Mouse (Mus musculus) c-Kit-positive CD71-positive TER-119-negative erythroid progenitor cells, embryonic 14.5 days (primary cell): ENCODE data around the gene Gm28635.

Source experiments
- DNase-seq: peaks from one replicate; pipeline ENCODE4 v3.0.0-alpha.2; 2013; ENCODE audit warnings: low read depth

Gene Gm28635

GRCm38 (mm10) chr2:84637452-84638165 lies 40.2 kb downstream of the Gm28635 start:
- DNase-seq, result no peak

DNA sequence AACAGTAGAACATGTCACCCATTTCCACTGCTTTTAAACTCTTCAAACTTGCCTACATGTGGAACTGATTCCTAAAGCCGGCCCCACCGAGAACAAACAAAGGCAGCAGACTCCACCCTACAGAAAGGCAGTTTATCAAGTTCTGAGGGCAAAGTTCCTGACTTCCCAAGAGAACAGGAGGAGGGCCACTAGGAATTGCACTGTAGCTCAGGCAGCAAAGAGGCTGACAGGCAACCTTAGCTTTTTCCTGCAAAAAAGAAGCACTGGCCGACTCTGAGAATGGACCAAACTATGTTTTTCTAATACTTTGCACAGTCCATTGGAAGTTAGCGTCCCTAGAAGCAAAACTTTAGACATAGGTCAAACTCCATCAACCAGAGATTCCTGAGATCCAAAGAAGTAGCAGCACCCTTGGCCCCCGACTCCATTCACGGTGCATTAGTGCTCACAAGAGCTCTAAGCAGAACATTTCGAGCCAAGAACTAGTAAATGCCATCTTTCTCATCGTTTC lies 41.6 kb downstream of the Gm28635 start:
- DNase-seq, result no peak

GRCm38 (mm10) chr2:84635611-84636010 lies 42.2 kb downstream of the Gm28635 start:
- DNase-seq, result no peak

GRCm38 (mm10) chr2:84634934-84635482 lies 42.8 kb downstream of the Gm28635 start:
- DNase-seq, result no peak

DNA sequence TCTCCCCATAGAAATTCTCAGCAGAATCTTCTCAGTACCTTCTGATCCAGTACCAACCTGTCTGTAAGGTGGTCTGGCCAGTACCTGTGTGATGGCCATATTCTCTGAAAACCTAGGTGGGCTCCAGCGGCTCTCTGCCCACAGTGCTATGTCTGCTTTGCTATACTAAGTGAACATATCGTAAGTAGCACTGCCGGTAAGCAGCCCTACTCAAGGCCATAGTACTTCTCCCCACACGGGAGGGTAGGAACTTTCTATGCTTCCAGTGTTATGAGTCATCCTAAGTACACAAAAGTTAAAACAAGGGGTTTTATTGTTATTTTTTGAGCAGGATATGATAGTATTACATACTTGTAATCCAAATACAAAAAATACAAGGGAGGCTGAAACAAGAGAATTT lies 43.8 kb downstream of the Gm28635 start:
- no peak for DNase-seq

DNA sequence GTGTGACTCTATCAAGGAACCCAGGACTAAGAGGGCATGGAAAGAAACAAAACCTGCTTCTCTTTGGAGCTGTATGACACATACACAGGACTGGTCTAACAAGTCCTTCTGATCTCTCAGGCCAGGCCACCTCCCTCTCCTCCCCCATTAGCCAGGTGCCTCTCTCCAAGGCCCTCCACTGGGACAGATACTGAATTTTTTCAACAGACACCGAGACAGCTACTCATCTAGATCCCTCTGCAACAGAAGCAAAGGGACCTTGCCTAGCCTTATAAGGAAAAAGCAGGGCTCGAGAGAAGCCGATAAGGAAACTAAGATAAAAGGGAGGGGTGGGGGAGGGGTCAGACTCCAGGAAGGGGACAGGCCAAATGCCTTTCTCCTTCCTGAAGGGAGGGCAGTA lies 44.8 kb downstream of the Gm28635 start:
- peak; percentile 38 for DNase-seq

- no peak for DNase-seq
Observed at GRCm38 (mm10) chr2:84632001-84632400, 45.8 kb downstream of the Gm28635 start.

- DNase-seq, result no peak
Observed at GRCm38 (mm10) chr2:84627036-84627435, 50.8 kb downstream of the Gm28635 start.

GRCm38 (mm10) chr2:84626366-84626975 lies 51.4 kb downstream of the Gm28635 start:
- DNase-seq, result no peak

GRCm38 (mm10) chr2:84624201-84624600 lies 53.6 kb downstream of the Gm28635 start:
- DNase-seq, result no peak

DNA sequence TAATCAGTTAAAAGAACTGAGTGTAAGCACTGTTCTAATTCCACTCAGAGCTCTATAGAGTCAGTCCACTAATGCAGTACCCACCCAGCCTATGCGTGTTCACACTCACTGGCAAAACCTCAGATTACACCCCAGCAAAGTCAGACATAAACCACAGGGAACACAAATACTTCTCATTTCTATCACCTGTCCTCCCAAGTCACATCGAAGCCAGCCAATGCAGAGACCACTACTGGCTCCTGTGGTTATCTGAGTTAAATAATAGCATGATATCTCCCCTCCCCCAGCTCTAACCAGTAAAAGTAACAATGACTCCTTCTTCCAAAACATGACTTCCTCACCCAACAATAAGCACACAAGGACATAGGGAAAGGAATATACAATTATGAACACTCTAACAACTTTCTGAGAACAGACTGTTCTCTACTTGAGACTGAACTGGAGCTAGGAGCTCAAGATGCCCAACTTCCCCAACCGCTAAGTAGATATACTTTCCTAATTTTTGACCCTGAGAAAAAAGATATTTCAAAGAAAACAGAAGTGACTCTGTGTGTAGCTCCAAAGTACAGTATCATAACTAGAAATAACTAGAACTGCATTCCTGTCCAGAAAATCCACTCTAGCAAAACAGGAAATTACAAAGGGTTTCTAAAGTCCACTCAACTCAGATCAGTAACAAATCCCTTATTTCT lies 54.3 kb downstream of the Gm28635 start:
- no peak for DNase-seq

- DNase-seq, result no peak
Observed at GRCm38 (mm10) chr2:84622668-84623067, 55.2 kb downstream of the Gm28635 start.

GRCm38 (mm10) chr2:84619646-84620340 lies 58.0 kb downstream of the Gm28635 start:
- DNase-seq, result no peak

GRCm38 (mm10) chr2:84618914-84619313 lies 58.9 kb downstream of the Gm28635 start:
- DNase-seq, result no peak

- peak; percentile 61 for DNase-seq
Observed at GRCm38 (mm10) chr2:84617637-84618515, 60.0 kb downstream of the Gm28635 start.

DNA sequence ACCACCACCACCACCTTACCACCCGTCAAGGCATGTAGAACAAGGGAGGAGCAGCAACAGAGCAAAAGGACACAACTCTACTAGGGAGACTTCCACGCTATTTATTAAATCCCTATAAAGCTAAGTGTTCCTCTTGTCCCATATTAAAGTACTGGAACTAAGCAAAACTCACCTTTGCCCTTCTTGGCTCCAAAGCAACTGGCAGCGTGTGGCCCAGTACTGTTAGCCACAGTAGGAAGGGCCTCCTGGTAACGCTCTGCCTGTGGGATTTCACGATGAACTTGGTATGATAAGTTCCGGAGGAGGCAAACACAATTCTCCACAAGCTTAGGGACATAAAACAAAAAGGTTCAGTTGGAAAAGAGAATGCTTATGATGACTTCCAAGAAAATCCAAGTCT lies 65.1 kb downstream of the Gm28635 start:
- DNase-seq, result no peak

- DNase-seq, result no peak
Observed at GRCm38 (mm10) chr2:84607842-84608241, 70.0 kb downstream of the Gm28635 start.

DNA sequence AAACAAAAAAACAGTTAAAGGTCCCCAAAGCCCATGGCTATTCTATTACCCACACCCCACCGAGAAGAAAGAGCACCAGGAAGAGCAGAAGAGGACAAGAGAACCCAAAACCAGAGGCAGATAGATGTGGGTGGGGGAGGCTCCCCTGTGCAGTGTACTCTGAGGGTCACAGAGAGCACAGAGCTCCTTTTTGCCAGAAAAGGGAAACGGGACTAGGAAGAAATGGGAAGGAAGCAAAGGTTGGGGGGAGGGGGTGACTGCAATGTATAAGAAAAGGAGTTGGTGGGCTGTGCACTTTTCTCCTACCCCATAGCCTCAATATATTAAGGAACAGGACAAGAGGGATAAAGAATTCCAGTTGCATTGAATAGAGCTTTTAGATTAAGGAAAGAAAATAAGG lies 76.9 kb downstream of the Gm28635 start:
- DNase-seq, result no peak

DNA sequence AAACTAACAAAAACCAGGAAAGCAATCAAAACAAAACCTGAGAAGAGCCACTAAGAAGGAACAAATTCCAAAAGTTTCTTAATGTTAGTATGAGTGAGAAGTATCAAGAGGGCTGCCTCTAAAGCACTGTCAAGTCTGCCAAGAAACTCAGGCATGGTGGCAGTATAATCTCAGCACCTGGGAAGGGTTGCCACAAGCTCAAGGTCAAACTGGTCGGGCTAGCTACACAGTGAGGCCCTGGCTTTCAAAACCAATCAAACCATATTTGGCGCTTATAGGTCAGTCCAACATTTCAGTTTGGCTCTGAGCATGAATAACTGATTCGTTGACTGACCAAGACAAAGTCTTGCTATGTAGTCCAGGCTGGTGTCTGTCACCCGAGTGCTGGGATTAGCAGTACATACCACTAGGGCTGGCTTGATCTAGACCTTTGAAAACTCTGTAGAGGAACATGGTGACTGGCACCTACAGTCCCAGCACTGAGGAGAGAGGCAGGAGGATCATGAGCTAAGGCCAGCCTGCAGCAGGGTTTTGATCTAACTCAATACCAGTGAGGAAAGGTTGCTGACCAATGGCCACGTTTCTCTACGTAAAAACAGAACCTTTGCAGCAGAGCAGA lies 78.5 kb downstream of the Gm28635 start:
- DNase-seq, result no peak

DNA sequence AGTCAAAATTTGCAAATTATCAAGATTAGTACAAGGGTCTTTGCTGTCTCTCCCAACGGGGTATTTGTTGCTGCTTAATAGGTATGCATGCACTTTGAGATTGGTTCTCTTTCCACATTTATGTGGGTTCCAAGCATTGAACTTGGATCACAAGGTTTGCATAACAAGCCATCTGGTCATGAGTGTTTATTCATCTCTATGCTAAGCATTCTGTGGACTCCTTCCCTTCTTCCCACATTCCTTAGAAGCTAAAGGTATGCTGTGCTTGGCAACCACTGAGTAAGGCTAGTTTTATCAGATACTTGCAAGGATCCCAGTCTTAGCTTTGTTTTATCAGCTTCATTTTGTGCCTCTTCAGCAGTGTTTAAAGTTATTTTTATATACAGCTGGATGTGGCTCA lies 80.7 kb downstream of the Gm28635 start:
- DNase-seq, result no peak

- no peak for DNase-seq
Observed at GRCm38 (mm10) chr2:84592801-84593200, 85.0 kb downstream of the Gm28635 start.
